Mouse (Mus musculus): Measurements from ENCODE around the gene Cyp11a1. TPM values are rescaled to one million over a fixed set of nuclear protein-coding genes. Genes with fewer than 3 reads are reported as not detected.

Gene Cyp11a1
- polyA plus RNA-seq, 1 experiment = 8.3 TPM

DNA sequence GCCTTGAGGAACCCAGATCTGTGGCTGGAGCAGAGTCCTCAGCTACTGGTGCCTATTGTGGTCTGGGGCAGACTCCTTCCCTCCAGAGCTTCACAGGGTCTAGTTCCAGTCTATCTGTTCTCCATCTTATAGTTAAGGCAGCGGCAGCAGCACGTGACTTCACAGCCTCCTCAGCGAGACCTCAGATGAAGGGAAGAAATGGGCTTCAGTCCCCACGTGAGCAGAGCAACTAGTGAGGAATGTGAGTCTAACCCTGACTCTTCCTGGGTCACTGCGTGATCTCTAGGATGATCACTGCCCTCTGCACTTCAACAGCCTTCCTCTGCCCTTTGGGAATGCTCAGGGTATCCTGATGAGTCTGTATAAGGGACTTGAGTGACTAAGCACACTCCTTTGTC, 42.2 kb upstream of the Cyp11a1 start:
- Histone ChIP-seq H3K4me3 (ENCODE audit: insufficient read depth, low read length) (no peak overlapping the region), H3K4me1 (ENCODE audit: control insufficient read depth, insufficient read depth, low read length) (peaks cover 14% of the 10 kb centered on the region; the same call in 1 of the 2 replicates), H3K27ac (ENCODE audit: insufficient read depth, low read length) (no peak overlapping the region)
- no peak for TF ChIP-seq CTCF (IDR thresholded peaks at IDR 0.05; ENCODE audit: extremely low read depth, insufficient read depth, low read length)
- no peak for TF ChIP-seq POLR2A (IDR thresholded peaks at IDR 0.05; ENCODE audit: extremely low read depth, insufficient read depth, low read length)

DNA sequence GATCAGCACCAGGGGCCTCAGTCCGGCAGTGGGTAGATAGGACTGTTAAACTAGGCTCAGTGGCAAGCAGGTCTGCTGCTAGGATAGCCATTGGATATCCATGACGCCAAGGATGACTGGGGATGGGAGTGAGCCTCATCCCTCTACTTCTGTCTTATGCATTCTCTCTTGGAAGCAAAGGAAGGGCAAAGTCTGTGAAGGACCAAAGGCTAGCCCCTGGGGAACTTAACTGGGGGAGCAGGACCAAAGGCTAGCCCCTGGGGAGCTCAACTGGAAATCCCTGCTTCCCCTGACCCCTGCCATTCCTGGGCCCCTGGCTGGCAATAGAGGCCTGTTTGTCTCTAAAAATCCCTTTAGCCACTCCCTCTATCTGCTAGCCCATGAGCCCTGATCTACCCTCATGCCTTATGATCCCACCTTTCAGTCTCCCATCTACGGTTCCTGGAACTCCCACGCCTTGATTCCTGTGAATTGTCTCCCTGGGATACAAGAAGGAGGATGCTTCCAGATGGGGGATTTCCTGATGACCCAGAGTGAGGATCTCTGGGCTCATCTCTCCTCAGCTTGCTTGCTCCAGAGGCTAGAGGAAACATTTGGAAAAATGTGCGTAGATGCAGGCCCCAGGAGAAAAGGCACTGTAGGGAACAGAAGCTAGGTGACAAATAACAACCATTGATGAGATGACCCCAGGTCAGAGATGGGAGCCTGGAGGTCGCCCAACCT, 41.5 kb upstream of the Cyp11a1 start:
- peaks cover 14% of the 10 kb centered on the region; the same call in 1 of the 2 replicates for H3K4me1 ChIP-seq (ENCODE audit: control insufficient read depth, insufficient read depth, low read length)
- no peak overlapping the region for H3K4me3 ChIP-seq (ENCODE audit: insufficient read depth, low read length)
- TF ChIP-seq POLR2A (IDR thresholded peaks at IDR 0.05; ENCODE audit: extremely low read depth, insufficient read depth, low read length) = no peak
- no peak for TF ChIP-seq CTCF (IDR thresholded peaks at IDR 0.05; ENCODE audit: extremely low read depth, insufficient read depth, low read length)
- peak overlapping the region; percentile 37 for H3K27ac ChIP-seq (ENCODE audit: insufficient read depth, low read length)

DNA sequence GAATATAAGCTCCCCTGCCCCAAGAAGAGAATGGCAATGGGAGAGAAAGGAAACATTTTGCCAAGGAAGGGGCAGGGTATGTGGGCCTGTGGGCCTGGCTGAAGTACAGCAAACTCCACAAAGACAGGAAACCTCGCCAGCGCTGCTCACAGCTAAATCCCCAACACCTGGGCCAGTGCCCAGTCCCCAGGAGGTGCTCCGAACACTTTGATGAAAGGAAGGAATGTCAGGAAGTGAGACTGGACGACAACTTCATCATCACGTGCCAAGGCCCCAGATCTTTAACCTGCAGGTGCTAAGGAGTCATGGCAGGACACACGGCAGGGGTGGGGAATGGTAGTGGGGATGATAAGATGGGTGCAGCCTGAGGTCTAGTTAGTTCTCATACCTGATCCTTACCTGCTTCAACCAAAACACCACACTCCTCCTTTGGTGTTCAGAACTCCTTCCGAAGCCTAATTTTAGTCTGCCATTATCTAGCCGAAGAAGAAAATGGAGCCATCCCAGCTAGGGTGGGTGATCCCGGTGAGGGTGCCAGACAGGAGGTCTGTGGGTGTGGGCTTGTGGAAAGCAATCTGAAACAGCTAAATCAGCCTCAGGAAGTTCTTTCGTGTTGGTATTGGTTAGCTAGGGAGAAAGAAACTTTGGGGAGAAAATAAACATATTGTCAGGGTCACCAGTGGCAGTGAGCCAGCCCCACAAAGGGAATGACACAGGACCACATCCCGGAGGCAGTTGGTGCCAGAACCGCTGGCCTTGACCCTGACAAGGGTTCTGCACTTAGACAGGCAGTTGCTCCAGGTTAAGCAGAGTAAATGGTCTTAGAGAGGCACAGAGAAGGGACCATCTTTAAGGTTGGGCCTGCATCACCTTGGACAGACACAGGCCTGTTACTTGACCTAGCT, 40.7 kb upstream of the Cyp11a1 start:
- Histone ChIP-seq H3K27ac (ENCODE audit: insufficient read depth, low read length) (peak overlapping the region; percentile 37), H3K4me3 (ENCODE audit: insufficient read depth, low read length) (no peak overlapping the region), H3K4me1 (ENCODE audit: control insufficient read depth, insufficient read depth, low read length) (peaks cover 14% of the 10 kb centered on the region; the same call in 1 of the 2 replicates)
- no peak for TF ChIP-seq CTCF (IDR thresholded peaks at IDR 0.05; ENCODE audit: extremely low read depth, insufficient read depth, low read length)
- no peak for TF ChIP-seq POLR2A (IDR thresholded peaks at IDR 0.05; ENCODE audit: extremely low read depth, insufficient read depth, low read length)

DNA sequence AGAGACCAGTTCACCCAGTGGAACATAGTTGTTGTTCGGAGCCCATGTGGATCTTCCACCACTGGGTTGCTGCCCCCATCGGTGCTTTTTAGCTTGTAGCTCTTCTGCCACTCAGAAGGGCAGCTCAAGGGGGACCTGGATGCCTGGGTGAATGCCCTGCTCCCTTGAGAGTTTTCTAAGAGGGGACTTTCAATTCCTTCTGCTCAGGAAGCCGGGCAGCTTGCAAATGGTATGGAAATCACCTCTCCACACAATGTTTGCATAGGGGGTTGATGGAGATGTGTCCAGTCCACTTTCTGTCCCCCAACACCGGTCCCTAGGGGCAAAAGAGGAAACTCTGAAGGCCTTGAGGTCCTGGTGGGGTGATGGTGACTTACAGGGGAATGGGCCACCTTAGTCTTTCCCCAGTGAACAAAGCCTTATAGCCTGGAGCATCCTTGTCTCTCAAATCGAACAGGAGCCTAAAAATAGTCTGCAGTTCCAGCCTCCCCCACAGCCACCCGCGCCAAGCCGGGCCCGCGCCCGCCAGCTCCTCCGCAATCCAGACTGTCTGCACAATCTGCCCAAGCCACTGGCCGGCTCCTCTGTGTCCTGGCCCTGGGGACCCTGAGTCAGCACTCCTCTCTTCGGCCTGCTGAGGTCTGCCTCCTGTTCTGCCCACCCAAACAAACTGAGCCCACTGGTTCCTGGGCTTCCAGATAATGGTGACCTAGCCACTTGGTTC, 38.8 kb upstream of the Cyp11a1 start:
- no peak overlapping the region for H3K4me3 ChIP-seq (ENCODE audit: insufficient read depth, low read length)
- peaks cover 14% of the 10 kb centered on the region; the same call in 1 of the 2 replicates for H3K4me1 ChIP-seq (ENCODE audit: control insufficient read depth, insufficient read depth, low read length)
- TF ChIP-seq POLR2A (IDR thresholded peaks at IDR 0.05; ENCODE audit: extremely low read depth, insufficient read depth, low read length) (no peak), CTCF (IDR thresholded peaks at IDR 0.05; ENCODE audit: extremely low read depth, insufficient read depth, low read length) (no peak)
- H3K27ac ChIP-seq (ENCODE audit: insufficient read depth, low read length) = peak overlapping the region; percentile 61

DNA sequence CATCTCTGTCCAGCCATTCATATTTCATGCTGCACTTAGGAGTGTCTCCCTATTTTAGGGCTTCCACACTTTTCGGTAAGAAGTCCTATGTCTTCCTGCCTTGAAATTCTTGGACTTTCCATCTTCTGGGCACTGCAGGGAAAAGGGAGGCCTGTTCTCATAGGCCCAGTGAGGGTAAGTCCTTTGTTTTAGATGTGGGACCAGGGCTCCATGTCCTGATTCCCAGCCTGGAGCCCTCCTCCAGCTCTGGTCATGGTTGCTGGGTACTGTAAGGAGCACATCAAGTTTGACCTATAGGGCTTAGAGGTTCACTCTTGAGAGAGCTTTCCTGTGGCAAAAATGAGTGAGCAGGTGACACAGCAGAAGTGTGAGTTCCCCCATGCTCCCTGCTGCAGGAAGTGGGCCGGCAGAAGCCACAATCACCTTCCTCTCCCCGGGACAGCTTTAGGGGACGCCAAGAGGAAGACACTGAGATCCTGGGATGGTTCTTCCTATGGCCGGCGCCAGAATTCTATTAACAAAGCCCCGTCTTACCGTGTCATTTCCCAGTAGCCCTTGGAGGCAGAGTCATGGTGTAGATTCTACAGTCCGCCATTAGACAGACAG, 37.9 kb upstream of the Cyp11a1 start:
- TF ChIP-seq POLR2A (IDR thresholded peaks at IDR 0.05; ENCODE audit: extremely low read depth, insufficient read depth, low read length) = no peak
- TF ChIP-seq CTCF (IDR thresholded peaks at IDR 0.05; ENCODE audit: extremely low read depth, insufficient read depth, low read length) = no peak
- Histone ChIP-seq H3K4me3 (ENCODE audit: insufficient read depth, low read length) (no peak overlapping the region), H3K4me1 (ENCODE audit: control insufficient read depth, insufficient read depth, low read length) (peaks cover 14% of the 10 kb centered on the region; the same call in 1 of the 2 replicates), H3K27ac (ENCODE audit: insufficient read depth, low read length) (peak overlapping the region; percentile 61)

DNA sequence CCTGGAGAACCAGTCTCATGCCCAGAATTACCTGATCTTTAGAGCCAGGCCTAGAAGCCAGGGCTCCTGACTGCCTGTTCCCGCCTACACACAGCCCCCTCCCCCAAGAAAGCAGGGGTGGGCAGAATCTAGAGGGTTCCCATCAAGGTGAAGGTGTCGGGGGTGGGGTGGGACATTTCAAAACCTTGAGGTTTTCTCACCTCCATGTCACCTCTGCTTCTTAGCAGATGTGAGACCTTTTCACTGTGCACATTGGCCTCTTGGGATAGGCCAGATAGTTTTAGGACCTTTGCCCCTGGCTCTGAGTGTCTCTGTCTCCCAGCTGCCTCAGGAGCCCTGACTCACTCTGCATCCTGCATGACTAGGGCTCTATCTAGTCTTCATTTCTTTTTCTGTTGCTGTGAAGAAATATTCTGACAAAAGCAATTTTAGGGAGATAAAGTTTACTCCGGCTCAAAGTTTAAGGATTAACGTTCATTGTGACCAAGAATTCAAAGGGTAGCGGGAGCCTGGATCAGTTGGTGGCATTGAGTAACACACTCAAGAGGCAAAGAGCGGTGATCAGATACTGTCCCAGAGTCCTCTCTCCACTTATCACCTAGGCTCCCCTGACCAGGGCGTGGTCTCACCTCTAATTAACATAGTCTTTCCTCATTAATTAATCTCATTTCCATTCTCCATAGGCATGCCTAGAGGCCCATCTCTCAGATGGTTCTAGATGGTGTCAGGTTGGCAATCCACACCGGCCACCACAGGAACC, 37.2 kb upstream of the Cyp11a1 start:
- Histone ChIP-seq H3K27ac (ENCODE audit: insufficient read depth, low read length) (no peak overlapping the region), H3K4me3 (ENCODE audit: insufficient read depth, low read length) (no peak overlapping the region), H3K4me1 (ENCODE audit: control insufficient read depth, insufficient read depth, low read length) (peaks cover 14% of the 10 kb centered on the region; the same call in 1 of the 2 replicates)
- TF ChIP-seq CTCF (IDR thresholded peaks at IDR 0.05; ENCODE audit: extremely low read depth, insufficient read depth, low read length) = no peak
- no peak for TF ChIP-seq POLR2A (IDR thresholded peaks at IDR 0.05; ENCODE audit: extremely low read depth, insufficient read depth, low read length)

DNA sequence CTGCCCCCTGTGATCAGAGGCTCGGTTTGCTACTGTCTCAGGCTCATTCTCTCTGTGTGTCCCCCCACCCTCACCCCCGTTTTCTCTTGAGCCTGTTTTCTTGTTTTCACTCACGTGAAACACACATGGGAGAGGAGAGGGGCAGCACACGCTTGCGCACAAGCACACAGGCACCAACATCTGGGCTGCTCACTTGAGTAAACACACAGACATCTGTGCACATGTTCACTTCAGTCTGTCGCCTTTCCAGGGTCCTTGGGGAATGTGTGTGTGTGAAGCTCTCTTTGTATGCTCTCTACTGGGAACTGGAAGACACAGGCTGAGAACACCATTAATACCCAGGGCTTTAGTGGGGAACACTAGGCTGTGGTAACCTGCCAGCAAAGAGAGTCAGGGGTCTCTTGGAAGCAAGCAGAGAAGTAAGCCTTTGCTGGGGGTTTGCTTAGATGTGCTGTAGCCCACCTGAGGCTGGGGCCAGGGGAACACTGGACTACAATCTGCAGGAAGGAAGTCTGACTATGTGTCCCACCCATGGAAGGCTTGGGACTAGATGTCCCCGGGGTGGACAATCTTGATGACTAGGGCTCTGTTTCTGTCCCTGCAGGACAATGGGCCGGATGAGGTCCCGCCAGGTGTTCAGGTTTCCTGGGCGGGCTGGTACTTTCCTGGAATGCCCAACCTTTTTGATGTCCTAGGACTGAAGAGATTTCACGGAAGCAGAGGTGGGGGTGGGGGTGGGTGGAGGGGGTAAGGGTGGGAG, 36.3 kb upstream of the Cyp11a1 start:
- no peak for TF ChIP-seq POLR2A (IDR thresholded peaks at IDR 0.05; ENCODE audit: extremely low read depth, insufficient read depth, low read length)
- no peak for TF ChIP-seq CTCF (IDR thresholded peaks at IDR 0.05; ENCODE audit: extremely low read depth, insufficient read depth, low read length)
- H3K4me3 ChIP-seq (ENCODE audit: insufficient read depth, low read length) = no peak overlapping the region
- no peak overlapping the region for H3K27ac ChIP-seq (ENCODE audit: insufficient read depth, low read length)
- H3K4me1 ChIP-seq (ENCODE audit: control insufficient read depth, insufficient read depth, low read length) = peaks cover 12% of the 10 kb centered on the region; the same call in 1 of the 2 replicates

DNA sequence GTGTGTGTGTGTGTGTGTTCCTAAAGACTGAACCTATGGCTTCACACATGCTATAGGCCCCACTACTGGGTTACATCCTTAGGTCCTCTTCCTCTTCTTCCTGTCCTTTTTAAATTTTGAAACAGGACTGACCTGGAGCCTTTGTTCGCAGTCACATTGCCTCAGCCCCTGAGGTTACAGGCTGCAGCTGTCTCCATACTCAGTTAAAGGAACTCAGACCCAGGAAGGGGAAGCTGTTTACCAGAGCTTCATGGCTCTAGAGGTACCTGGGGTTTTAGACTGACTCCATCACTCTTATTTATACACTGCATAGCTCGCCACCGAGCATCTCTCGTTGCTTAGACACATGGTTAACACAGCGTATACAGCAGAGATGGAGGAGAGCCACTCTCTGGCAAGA, 34.8 kb upstream of the Cyp11a1 start:
- Histone ChIP-seq H3K4me3 (ENCODE audit: insufficient read depth, low read length) (no peak overlapping the region), H3K4me1 (ENCODE audit: control insufficient read depth, insufficient read depth, low read length) (peaks cover 8% of the 10 kb centered on the region; the same call in 1 of the 2 replicates), H3K27ac (ENCODE audit: insufficient read depth, low read length) (no peak overlapping the region; the same call in 1 of the 2 replicates)
- TF ChIP-seq CTCF (IDR thresholded peaks at IDR 0.05; ENCODE audit: extremely low read depth, insufficient read depth, low read length) (no peak), POLR2A (IDR thresholded peaks at IDR 0.05; ENCODE audit: extremely low read depth, insufficient read depth, low read length) (no peak)
